Mouse (Mus musculus): ENCODE data around the gene Ipo9. TPM values are rescaled to one million over a fixed set of nuclear protein-coding genes. Genes with fewer than 3 reads are reported as not detected.

Gene Ipo9
- total and polyA plus RNA-seq, 3 experiments = 27.4 to 56.2 TPM; not detected in 1

DNA sequence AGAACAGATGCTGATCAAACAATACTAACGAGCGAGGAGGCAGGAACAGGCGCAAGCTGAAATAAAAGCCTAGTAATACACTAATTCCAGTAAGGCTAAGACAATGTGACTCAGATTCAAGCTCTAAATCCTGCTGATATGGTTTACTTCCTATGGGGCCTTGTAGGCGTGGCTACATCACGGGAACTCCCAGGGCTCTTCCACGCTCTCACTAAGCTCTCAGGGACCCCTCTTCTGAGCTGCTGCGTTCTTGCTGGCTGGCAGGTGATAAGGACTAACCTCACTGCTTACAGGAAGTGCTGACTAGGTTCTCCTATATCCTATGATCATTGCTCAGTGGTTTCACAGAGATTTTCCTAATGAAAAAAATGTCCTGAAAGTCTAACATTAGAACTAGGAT lies 24.9 kb downstream of the Ipo9 start:
- no peak overlapping the region for H3K27ac ChIP-seq (ENCODE audit: control insufficient read depth, low read depth, low read length)
- no peaks in the 10 kb centered on the region for H3K79me2 ChIP-seq (ENCODE audit: control insufficient read depth, insufficient read depth, low read length, poor library complexity)
- TF ChIP-seq NELFE (IDR thresholded peaks at IDR 0.05; ENCODE audit: low read depth, low read length) (no peak), ZC3H11A (IDR thresholded peaks at IDR 0.05; ENCODE audit: low read depth, low read length) (no peak), POLR2AphosphoS2 (IDR thresholded peaks at IDR 0.05; ENCODE audit: low read length) (no peak), MYC (IDR thresholded peaks at IDR 0.05; ENCODE audit: low read depth, low read length) (no peak), TAL1 (IDR thresholded peaks at IDR 0.05; ENCODE audit: low read length) (no peak), MYB (IDR thresholded peaks at IDR 0.05; ENCODE audit: low read depth, low read length) (no peak), CTCF (IDR thresholded peaks at IDR 0.05 in 2 of 3, conservative IDR thresholded peaks at IDR 0.05 in 1 of 3; ENCODE audit: control insufficient read depth in 1 of 3, insufficient read depth in 1 of 3, low read depth in 2 of 3, low read length in 3 of 3, poor library complexity in 1 of 3, severe bottlenecking in 1 of 3) (no peak), TCF12 (IDR thresholded peaks at IDR 0.05; ENCODE audit: low read depth, low read length) (no peak), USF1 (IDR thresholded peaks at IDR 0.05; ENCODE audit: low read depth, low read length) (no peak), GATA1 (IDR thresholded peaks at IDR 0.05; ENCODE audit: low read depth, low read length) (0 out of 2 replicates have a peak, but pooled peaks have one; percentile 30), POLR2A (IDR thresholded peaks at IDR 0.05; ENCODE audit: control insufficient read depth in 1 of 2, insufficient read depth in 1 of 2, low read depth in 1 of 2, low read length in 2 of 2, poor library complexity in 1 of 2) (no peak), SMC3 (IDR thresholded peaks at IDR 0.05; ENCODE audit: low read depth, low read length) (0 out of 2 replicates have a peak, but pooled peaks have one; percentile 1), ZNF384 (IDR thresholded peaks at IDR 0.05; ENCODE audit: low read depth, low read length) (no peak), ETS1 (IDR thresholded peaks at IDR 0.05; ENCODE audit: low read depth, low read length) (no peak), UBTF (IDR thresholded peaks at IDR 0.05; ENCODE audit: borderline replicate concordance, insufficient read depth, low read depth, low read length) (no peak), MXI1 (IDR thresholded peaks at IDR 0.05; ENCODE audit: low read depth, low read length) (no peak), ELF1 (IDR thresholded peaks at IDR 0.05; ENCODE audit: low read depth, low read length) (no peak), ZMIZ1 (IDR thresholded peaks at IDR 0.05; ENCODE audit: low read depth, low read length) (no peak), GABPA (IDR thresholded peaks at IDR 0.05; ENCODE audit: low read depth, low read length) (no peak), ZKSCAN1 (IDR thresholded peaks at IDR 0.05; ENCODE audit: low read depth, low read length) (no peak), CHD2 (IDR thresholded peaks at IDR 0.05; ENCODE audit: low read length) (no peak), RCOR1 (IDR thresholded peaks at IDR 0.05; ENCODE audit: low read depth, low read length) (0 out of 2 replicates have a peak, but pooled peaks have one; percentile 23), MEF2A (IDR thresholded peaks at IDR 0.05; ENCODE audit: extremely low read depth, insufficient replicate concordance, low read depth, low read length, poor library complexity, severe bottlenecking) (no peak), MAFK (IDR thresholded peaks at IDR 0.05; ENCODE audit: borderline replicate concordance, low read depth, low read length) (peak; percentile 34; the same call in 1 of the 2 replicates), NRF1 (IDR thresholded peaks at IDR 0.05; ENCODE audit: insufficient read depth, low read depth, low read length, poor library complexity, severe bottlenecking) (no peak), POLR2AphosphoS5 (IDR thresholded peaks at IDR 0.05; ENCODE audit: borderline replicate concordance, low read depth, low read length) (no peak), MAX (IDR thresholded peaks at IDR 0.05; ENCODE audit: low read length) (no peak), SIN3A (IDR thresholded peaks at IDR 0.05; ENCODE audit: low read length) (no peak), E2F4 (IDR thresholded peaks at IDR 0.05; ENCODE audit: borderline replicate concordance, low read depth, low read length) (no peak), KAT2A (conservative IDR thresholded peaks at IDR 0.05; ENCODE audit: low read depth, low read length) (no peak), RAD21 (IDR thresholded peaks at IDR 0.05; ENCODE audit: low read depth, low read length) (no peak), CHD1 (IDR thresholded peaks at IDR 0.05; ENCODE audit: low read depth, low read length) (no peak), JUND (IDR thresholded peaks at IDR 0.05; ENCODE audit: low read depth, low read length) (no peak), EP300 (IDR thresholded peaks at IDR 0.05; ENCODE audit: low read depth in 1 of 2, low read length in 2 of 2) (0 out of 4 replicates have a peak, but pooled peaks of 1 of the 2 experiments have one; percentile 20), BHLHE40 (IDR thresholded peaks at IDR 0.05; ENCODE audit: borderline replicate concordance, low read depth, low read length) (no peak), USF2 (IDR thresholded peaks at IDR 0.05; ENCODE audit: borderline replicate concordance in 1 of 2, insufficient read depth in 1 of 2, low read depth in 1 of 2, low read length in 2 of 2) (no peak), MAZ (IDR thresholded peaks at IDR 0.05; ENCODE audit: low read depth, low read length) (no peak)
- no peaks in the 10 kb centered on the region for H3K9me3 ChIP-seq (replicated peaks; ENCODE audit: insufficient read depth, low read length)
- peaks cover 7 to 21% of the 10 kb centered on the region in 2 experiments for H3K36me3 ChIP-seq (ENCODE audit: control insufficient read depth in 1 of 2, insufficient read depth in 2 of 2, low read length in 2 of 2)
- no peak overlapping the region for H3K4me3 ChIP-seq (ENCODE audit: control insufficient read depth in 1 of 2, insufficient read depth in 1 of 2, low read depth in 2 of 2, low read length in 2 of 2)
- no peak overlapping the region for H3K9ac ChIP-seq (ENCODE audit: control insufficient read depth, low read depth, low read length, poor library complexity, severe bottlenecking)
- peak; percentile 83 for DNase-seq (ENCODE audit: low read depth, low spot score)
- H3K4me1 ChIP-seq (ENCODE audit: control insufficient read depth in 1 of 2, insufficient read depth in 2 of 2, low read length in 2 of 2) = peaks cover 0 to 3% of the 10 kb centered on the region in 2 experiments; a peak in 1 of 4 replicates
- H3K27me3 ChIP-seq (ENCODE audit: control insufficient read depth in 1 of 2, insufficient read depth in 2 of 2, low read length in 2 of 2) = no peaks in the 10 kb centered on the region
